Mouse (Mus musculus) activated CD4-positive, CD25-positive, alpha-beta regulatory T cell, adult 4 months (primary cell): ENCODE results near the gene Col26a1. TPM values are rescaled to one million over a fixed set of nuclear protein-coding genes. Genes with fewer than 3 reads are reported as not detected.
"Not testable (repeated sequence)": the region's sequence is repeated elsewhere in the genome, so short reads cannot be mapped to it uniquely, and the experiment has no call there.

Source experiments
- ATAC-seq: one replicate; pipeline ENCODE4 v1.8.0; 2017
- polyA plus RNA-seq, 2 experiments: library from polyadenylated mRNA; unstranded; fragments of 100-300 nt; shearing (Covaris generic); gene quantifications; one replicate each; pipeline ENCODE4 v1.2.1; 2017

Gene Col26a1
- polyA plus RNA-seq, 2 experiments from 2014 or later: not detected

GRCm38 (mm10) chr5:136806379-136807056 is 76.5 kb downstream of the Col26a1 start:
- no peak for ATAC-seq

GRCm38 (mm10) chr5:136805019-136805418 is 78.0 kb downstream of the Col26a1 start:
- ATAC-seq: no peak

- no peak for ATAC-seq
These were observed 78.8 kb downstream of the Col26a1 start for GRCm38 (mm10) chr5:136804246-136804645.

- no peak for ATAC-seq
These were observed 80.3 kb downstream of the Col26a1 start for GRCm38 (mm10) chr5:136802732-136803131.

GRCm38 (mm10) chr5:136796917-136797316 is 86.1 kb downstream of the Col26a1 start:
- ATAC-seq: no peak

GRCm38 (mm10) chr5:136793807-136794206 is 89.2 kb downstream of the Col26a1 start:
- ATAC-seq: no peak

- no peak for ATAC-seq
These were observed 90.5 kb downstream of the Col26a1 start for GRCm38 (mm10) chr5:136792541-136792940.

- no peak for ATAC-seq
These were observed 91.8 kb downstream of the Col26a1 start for GRCm38 (mm10) chr5:136791204-136791603.

- peak; percentile 43 for ATAC-seq
These were observed 92.3 kb downstream of the Col26a1 start for GRCm38 (mm10) chr5:136790570-136791196.

- ATAC-seq: no peak
These were observed 98.5 kb downstream of the Col26a1 start for GRCm38 (mm10) chr5:136784531-136784930.

GRCm38 (mm10) chr5:136782600-136782999 is 100.4 kb downstream of the Col26a1 start:
- no peak for ATAC-seq

- no peak for ATAC-seq
These were observed 102.5 kb downstream of the Col26a1 start for GRCm38 (mm10) chr5:136780465-136780864.

- ATAC-seq: no peak
These were observed 103.1 kb downstream of the Col26a1 start for GRCm38 (mm10) chr5:136779946-136780345.

- no peak for ATAC-seq
These were observed 107.5 kb downstream of the Col26a1 start for GRCm38 (mm10) chr5:136775548-136775947.

- ATAC-seq: no peak
These were observed 109.7 kb downstream of the Col26a1 start for GRCm38 (mm10) chr5:136773044-136774039.

GRCm38 (mm10) chr5:136771132-136771531 is 111.9 kb downstream of the Col26a1 start:
- ATAC-seq: no peak

- no peak for ATAC-seq
These were observed 115.7 kb downstream of the Col26a1 start for GRCm38 (mm10) chr5:136767304-136767703.

- no peak for ATAC-seq
These were observed 118.8 kb downstream of the Col26a1 start for GRCm38 (mm10) chr5:136764157-136764669.

GRCm38 (mm10) chr5:136760345-136760744 is 122.7 kb downstream of the Col26a1 start:
- ATAC-seq: no peak

- ATAC-seq: no peak
These were observed 123.2 kb downstream of the Col26a1 start for GRCm38 (mm10) chr5:136759781-136760180.

- ATAC-seq: no peak
These were observed 127.3 kb downstream of the Col26a1 start for GRCm38 (mm10) chr5:136755696-136756095.

- ATAC-seq: no peak
These were observed 128.9 kb downstream of the Col26a1 start for GRCm38 (mm10) chr5:136754053-136754591.

GRCm38 (mm10) chr5:136753176-136753575 is 129.8 kb downstream of the Col26a1 start:
- not testable (repeated sequence) for ATAC-seq
